Mouse (Mus musculus): ENCODE data around the gene Slc9a9. TPM values are rescaled to one million over a fixed set of nuclear protein-coding genes. Genes with fewer than 3 reads are reported as not detected.
A peak's percentile ranks its signal among the peaks of the same experiment; 100 is the strongest.

Slc9a9 gene
- total RNA-seq, 2 experiments from 2014 or later: 2.2 to 3.2 TPM

- no peak for DNase-seq
Observed at GRCm38 (mm10) chr9:95158916-95159315, 489.2 kb downstream of the Slc9a9 start.

- no peak for DNase-seq
Observed at GRCm38 (mm10) chr9:95160575-95161300, 491.0 kb downstream of the Slc9a9 start.

GRCm38 (mm10) chr9:95161699-95162098, 492.0 kb downstream of the Slc9a9 start:
- DNase-seq: no peak

GRCm38 (mm10) chr9:95166224-95166623, 496.5 kb downstream of the Slc9a9 start:
- no peak for DNase-seq

- DNase-seq: no peak
Observed at GRCm38 (mm10) chr9:95167806-95168205, 498.1 kb downstream of the Slc9a9 start.

- DNase-seq: no peak
Observed at GRCm38 (mm10) chr9:95168487-95169008, 498.8 kb downstream of the Slc9a9 start.

GRCm38 (mm10) chr9:95178170-95178569, 508.5 kb downstream of the Slc9a9 start:
- no peak for DNase-seq

- DNase-seq: no peak
Observed at GRCm38 (mm10) chr9:95180005-95180404, 510.3 kb downstream of the Slc9a9 start.

GRCm38 (mm10) chr9:95180569-95180968, 510.9 kb downstream of the Slc9a9 start:
- no peak for DNase-seq

GRCm38 (mm10) chr9:95181241-95182043, 511.7 kb downstream of the Slc9a9 start:
- no peak for DNase-seq

GRCm38 (mm10) chr9:95182272-95182671, 512.6 kb downstream of the Slc9a9 start:
- DNase-seq: no peak

- peak in 1 of 2 experiments; percentile 16 for DNase-seq
Observed at GRCm38 (mm10) chr9:95184453-95184852, 514.7 kb downstream of the Slc9a9 start.

- DNase-seq: no peak
Observed at GRCm38 (mm10) chr9:95185840-95186239, 516.1 kb downstream of the Slc9a9 start.

GRCm38 (mm10) chr9:95186386-95187289, 516.9 kb downstream of the Slc9a9 start:
- DNase-seq: peak in 1 of 2 experiments; percentile 31

- peak in 1 of 2 experiments; percentile 16 for DNase-seq
Observed at GRCm38 (mm10) chr9:95188362-95189217, 518.9 kb downstream of the Slc9a9 start.

- DNase-seq: no peak
Observed at GRCm38 (mm10) chr9:95189218-95189605, 519.5 kb downstream of the Slc9a9 start.

GRCm38 (mm10) chr9:95191442-95191841, 521.7 kb downstream of the Slc9a9 start:
- no peak for DNase-seq

GRCm38 (mm10) chr9:95192901-95193532, 523.3 kb downstream of the Slc9a9 start:
- peak; percentile 26 to 35 for DNase-seq

GRCm38 (mm10) chr9:95193672-95194071, 524.0 kb downstream of the Slc9a9 start:
- no peak for DNase-seq

- peak; percentile 49 to 62 for DNase-seq
Observed at GRCm38 (mm10) chr9:95194158-95194557, 524.4 kb downstream of the Slc9a9 start.
